Mouse (Mus musculus): Measurements from ENCODE around the gene Spata5.

Spata5 gene

GRCm38 (mm10) chr3:37420641-37421040, 945 bp downstream of the Spata5 start:
- no peak for DNase-seq (ENCODE audit: low spot score)

GRCm38 (mm10) chr3:37421179-37421578, 1.5 kb downstream of the Spata5 start:
- no peak for DNase-seq (ENCODE audit: low spot score)

GRCm38 (mm10) chr3:37426069-37426468, 6.4 kb downstream of the Spata5 start:
- no peak for DNase-seq (ENCODE audit: low spot score)

- DNase-seq (ENCODE audit: low spot score): no peak
These were observed 10.7 kb downstream of the Spata5 start for GRCm38 (mm10) chr3:37430359-37430758.

GRCm38 (mm10) chr3:37439770-37440169, 20.1 kb downstream of the Spata5 start:
- no peak for DNase-seq (ENCODE audit: low spot score)

- DNase-seq (ENCODE audit: low spot score): no peak
These were observed 23.7 kb downstream of the Spata5 start for GRCm38 (mm10) chr3:37443409-37443808.

GRCm38 (mm10) chr3:37455992-37456391, 36.3 kb downstream of the Spata5 start:
- DNase-seq (ENCODE audit: low spot score): no peak

GRCm38 (mm10) chr3:37468170-37468569, 48.5 kb downstream of the Spata5 start:
- no peak for DNase-seq (ENCODE audit: low spot score)

GRCm38 (mm10) chr3:37469353-37469752, 49.7 kb downstream of the Spata5 start:
- DNase-seq (ENCODE audit: low spot score): no peak

GRCm38 (mm10) chr3:37470867-37471266, 51.2 kb downstream of the Spata5 start:
- DNase-seq (ENCODE audit: low spot score): no peak

- DNase-seq (ENCODE audit: low spot score): no peak
These were observed 52.8 kb downstream of the Spata5 start for GRCm38 (mm10) chr3:37472461-37472860.

GRCm38 (mm10) chr3:37476485-37476884, 56.8 kb downstream of the Spata5 start:
- DNase-seq (ENCODE audit: low spot score): no peak

GRCm38 (mm10) chr3:37477438-37478188, 57.9 kb downstream of the Spata5 start:
- DNase-seq (ENCODE audit: low spot score): no peak

- no peak for DNase-seq (ENCODE audit: low spot score)
These were observed 60.1 kb downstream of the Spata5 start for GRCm38 (mm10) chr3:37479771-37480170.

- DNase-seq (ENCODE audit: low spot score): no peak
These were observed 61.6 kb downstream of the Spata5 start for GRCm38 (mm10) chr3:37481295-37481694.

- no peak for DNase-seq (ENCODE audit: low spot score)
These were observed 63.0 kb downstream of the Spata5 start for GRCm38 (mm10) chr3:37482720-37483119.

- DNase-seq (ENCODE audit: low spot score): no peak
These were observed 64.1 kb downstream of the Spata5 start for GRCm38 (mm10) chr3:37483709-37484265.

GRCm38 (mm10) chr3:37487639-37488038, 67.9 kb downstream of the Spata5 start:
- no peak for DNase-seq (ENCODE audit: low spot score)

GRCm38 (mm10) chr3:37488173-37488572, 68.5 kb downstream of the Spata5 start:
- DNase-seq (ENCODE audit: low spot score): no peak

- DNase-seq (ENCODE audit: low spot score): no peak
These were observed 70.3 kb downstream of the Spata5 start for GRCm38 (mm10) chr3:37490025-37490424.

- no peak for DNase-seq (ENCODE audit: low spot score)
These were observed 81.2 kb downstream of the Spata5 start for GRCm38 (mm10) chr3:37500939-37501338.

- DNase-seq (ENCODE audit: low spot score): no peak
These were observed 82.9 kb downstream of the Spata5 start for GRCm38 (mm10) chr3:37502552-37502951.

- no peak for DNase-seq (ENCODE audit: low spot score)
These were observed 84.2 kb downstream of the Spata5 start for GRCm38 (mm10) chr3:37503846-37504245.

Data from urinary bladder, postnatal 25 days (tissue).